Mouse (Mus musculus) kidney, postnatal 14 days (tissue): Measurements from ENCODE around the gene Lpin2.

Experiments used
- DNase-seq: peaks from one replicate; pipeline ENCODE4 v3.0.0; 2022; ENCODE audit warnings: mixed read lengths

The Lpin2 gene

DNA sequence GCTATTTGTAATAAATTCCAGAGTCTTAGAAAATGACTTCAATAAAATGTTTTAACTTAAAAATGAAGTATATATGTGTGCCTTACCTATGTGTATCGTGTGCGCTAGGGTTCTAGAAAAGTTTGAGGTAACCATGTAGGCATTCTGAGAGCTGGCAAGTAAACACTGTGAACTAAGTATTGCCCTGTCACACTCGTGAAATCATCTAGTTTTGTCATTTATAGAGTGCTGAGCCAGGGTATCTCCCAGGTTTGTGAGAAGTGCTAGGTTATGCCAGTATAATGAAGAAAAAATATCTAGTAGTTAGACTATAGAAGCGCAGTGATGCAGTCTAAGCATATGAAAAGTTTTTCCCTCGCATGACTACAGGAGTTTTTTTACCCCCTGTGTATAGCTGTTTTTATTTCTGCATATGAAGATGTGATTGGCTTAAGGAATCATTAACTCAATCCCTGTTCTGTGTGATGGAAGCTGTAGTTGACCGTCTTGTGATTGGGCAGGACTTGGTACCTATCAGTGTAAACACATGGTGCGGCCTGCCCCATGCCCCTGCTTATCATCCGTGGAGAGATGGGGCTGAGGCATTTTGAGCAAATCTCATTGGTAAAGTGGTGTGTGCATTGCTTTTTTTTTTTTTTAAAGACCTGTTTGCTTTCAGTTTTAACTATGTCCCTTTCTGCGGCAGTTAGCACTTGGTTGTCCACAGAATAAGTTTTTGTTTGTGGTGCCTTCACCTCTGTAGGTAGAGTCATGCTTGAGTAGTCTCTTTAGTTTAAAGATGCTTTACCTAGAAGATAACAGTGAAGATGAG is 21.8 kb downstream of the Lpin2 start:
- no peak for DNase-seq

GRCm38 (mm10) chr17:71204809-71205091 is 22.4 kb downstream of the Lpin2 start:
- no peak for DNase-seq

GRCm38 (mm10) chr17:71206136-71206893 is 24.0 kb downstream of the Lpin2 start:
- no peak for DNase-seq

- no peak for DNase-seq
Measured at GRCm38 (mm10) chr17:71207268-71207667, 24.9 kb downstream of the Lpin2 start.

DNA sequence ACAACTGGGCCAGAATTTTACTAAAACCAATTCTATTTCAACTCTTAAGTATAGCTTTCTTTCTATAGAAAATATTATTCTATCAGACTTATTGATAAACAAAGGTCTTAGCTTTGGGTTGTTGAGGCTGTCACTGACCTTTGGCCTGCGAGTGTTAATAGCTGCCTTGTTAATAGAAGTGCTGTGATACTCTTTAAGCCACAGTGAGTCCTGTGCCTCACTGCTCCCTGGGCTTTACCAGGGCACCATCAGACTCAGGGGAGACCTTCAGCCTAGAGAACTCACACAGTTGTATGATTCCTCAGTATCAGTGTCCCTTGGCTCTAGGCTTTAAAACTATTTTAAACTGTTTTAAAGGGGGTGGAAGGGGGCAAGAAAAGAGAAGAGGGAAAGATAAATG is 26.0 kb downstream of the Lpin2 start:
- no peak for DNase-seq

- DNase-seq: no peak
Measured at GRCm38 (mm10) chr17:71208921-71209320, 26.6 kb downstream of the Lpin2 start.

DNA sequence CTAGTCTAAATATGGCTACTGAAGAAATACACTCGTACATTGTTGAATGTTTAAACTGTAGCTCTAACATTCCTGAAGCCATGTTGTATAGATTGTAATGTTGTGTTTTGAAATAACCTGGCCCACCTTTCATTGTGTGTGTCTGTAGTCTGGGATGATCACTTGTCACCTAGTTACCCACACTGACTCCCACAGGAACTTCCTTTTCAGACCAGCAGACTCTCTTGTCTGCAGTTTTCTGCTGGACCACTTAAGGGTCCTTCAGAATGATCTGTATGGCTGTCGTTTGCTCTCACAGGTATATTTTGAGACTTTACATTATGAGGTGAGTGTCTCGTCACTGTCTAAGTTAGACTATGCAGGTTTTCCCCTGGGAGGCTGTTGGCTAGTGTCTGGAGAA is 27.6 kb downstream of the Lpin2 start:
- no peak for DNase-seq

GRCm38 (mm10) chr17:71211962-71212646 is 29.7 kb downstream of the Lpin2 start:
- DNase-seq: no peak

- DNase-seq: no peak
Measured at GRCm38 (mm10) chr17:71213666-71214065, 31.3 kb downstream of the Lpin2 start.

- DNase-seq: no peak
Measured at GRCm38 (mm10) chr17:71214514-71215240, 32.3 kb downstream of the Lpin2 start.

DNA sequence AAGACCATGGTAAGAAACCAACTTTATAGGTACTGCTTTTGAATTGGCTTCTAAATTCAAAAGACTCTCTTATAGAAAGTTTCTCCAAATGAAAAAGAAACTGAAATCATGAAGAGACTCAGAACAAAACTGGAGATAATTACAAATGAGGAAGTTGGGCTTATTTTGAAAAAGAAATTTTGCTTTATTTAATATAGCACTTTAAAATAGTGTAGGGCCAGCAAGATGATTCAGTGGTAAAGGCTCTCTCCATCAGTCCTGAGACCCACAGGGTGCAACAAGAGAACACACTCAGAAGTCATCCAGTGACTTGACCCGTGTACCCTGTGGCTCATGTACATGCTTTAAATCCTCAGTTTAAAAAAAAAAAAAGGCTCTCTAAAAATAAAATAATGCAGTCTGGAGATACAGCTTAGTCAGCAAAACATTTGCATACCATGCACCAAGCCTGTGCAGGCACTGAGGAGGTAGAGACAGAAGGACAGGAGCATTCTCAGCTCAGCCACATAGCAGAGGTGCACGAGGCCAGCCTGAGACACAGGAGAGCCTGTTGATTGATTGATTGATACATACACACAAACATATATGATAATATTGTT is 33.0 kb downstream of the Lpin2 start:
- DNase-seq: no peak

- DNase-seq: no peak
Measured at GRCm38 (mm10) chr17:71216263-71216662, 33.9 kb downstream of the Lpin2 start.

DNA sequence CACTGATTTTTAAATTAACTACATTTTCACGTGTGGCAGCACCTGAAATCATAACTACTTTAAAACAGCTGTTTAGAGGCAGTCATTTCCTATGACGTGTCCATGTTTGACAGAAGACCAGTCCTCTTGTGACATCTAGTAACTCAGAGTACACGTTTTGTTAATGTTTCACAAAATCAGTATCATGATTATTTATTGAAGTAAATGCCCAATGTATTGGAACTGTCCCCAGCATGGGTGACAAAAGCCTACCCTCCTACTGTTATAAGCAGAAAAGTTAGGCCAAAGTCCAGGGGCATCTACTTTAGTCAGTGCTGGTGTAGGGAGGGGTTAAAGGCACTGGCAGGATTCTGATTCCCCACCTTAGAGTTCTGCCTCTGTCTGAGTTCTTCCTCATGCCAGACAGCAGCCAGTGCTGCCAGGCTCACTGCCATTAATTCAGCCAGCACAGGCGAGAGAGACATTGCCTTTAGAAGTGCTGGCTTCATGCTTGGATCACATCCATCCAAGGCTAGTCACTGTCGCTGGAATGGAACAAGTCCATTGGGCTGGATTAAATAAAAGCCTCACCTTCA is 34.8 kb downstream of the Lpin2 start:
- no peak for DNase-seq

- no peak for DNase-seq
Measured at GRCm38 (mm10) chr17:71221383-71221782, 39.0 kb downstream of the Lpin2 start.

- DNase-seq: no peak
Measured at GRCm38 (mm10) chr17:71223676-71224075, 41.3 kb downstream of the Lpin2 start.

DNA sequence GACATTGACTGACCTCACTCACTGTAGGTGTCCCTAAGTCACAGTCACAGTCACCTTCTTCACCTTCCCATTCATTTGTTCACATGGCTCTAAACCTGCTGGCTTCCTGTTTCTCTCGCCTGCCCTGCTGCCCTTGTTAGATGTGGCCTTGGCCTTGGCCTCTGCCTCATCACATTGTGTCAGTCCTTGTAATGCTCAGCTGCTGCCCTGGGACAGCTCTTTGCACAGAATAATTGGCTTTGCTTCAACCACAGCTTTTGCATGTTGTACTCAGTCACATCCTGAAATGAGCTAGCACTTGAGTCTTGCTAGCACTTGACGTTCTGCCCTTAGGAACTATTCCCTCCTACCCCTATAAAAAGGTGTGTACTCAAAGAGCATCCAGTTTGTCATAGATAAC is 42.2 kb downstream of the Lpin2 start:
- DNase-seq: no peak

DNA sequence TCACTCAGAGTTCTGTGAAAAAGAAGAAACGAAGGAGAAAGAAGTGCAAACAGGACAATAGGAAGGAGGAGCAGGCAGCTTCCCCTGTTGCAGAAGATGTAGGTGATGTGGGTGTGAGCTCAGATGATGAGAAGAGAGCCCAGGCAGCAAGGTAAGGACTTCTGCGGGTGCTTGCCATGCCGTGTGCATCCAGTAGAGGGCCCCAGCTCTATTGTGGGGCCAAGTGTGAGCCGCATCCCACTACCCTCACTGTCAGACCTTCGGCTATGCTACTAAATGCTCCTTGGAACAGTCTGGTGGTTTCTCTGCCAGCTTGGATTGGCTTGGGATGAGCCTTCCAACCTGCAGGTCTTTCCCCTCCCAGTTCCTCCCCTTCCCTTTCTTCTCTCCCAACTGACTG is 42.7 kb downstream of the Lpin2 start:
- no peak for DNase-seq

DNA sequence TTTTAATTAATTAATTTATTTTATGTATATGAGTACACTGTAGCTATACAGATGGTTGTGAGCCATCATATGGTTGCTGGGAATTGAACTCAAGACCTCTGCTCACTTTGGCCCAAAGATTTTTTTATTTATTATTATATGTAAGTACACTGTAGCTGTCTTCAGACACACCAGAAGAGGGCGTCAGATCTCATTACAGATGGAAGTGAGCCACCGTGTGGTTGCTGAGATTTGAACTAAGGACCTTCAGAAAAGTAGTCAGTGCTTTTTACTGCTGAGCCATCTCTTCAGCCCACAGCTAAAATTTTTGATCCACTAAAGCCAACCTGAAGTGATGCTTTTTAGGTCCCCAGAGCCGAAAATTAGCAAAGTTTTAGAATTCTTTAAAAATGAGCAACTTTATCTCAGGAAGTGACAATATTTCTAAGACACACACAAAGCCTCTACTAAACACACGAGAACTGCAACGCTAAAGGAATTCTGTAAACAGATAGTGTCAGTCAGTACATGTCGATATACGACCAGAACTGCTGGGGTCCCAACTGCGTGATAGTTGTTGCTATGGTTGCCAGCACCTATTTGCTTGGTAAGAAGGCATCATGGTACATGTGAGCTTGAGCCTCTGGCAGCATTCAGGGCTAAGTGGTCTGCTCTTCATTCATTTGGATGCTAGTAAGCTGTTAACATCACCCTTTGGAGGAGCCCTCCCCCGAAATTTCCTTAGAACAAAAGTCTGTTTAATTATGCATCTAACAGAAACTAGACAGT is 45.0 kb downstream of the Lpin2 start:
- DNase-seq: no peak

DNA sequence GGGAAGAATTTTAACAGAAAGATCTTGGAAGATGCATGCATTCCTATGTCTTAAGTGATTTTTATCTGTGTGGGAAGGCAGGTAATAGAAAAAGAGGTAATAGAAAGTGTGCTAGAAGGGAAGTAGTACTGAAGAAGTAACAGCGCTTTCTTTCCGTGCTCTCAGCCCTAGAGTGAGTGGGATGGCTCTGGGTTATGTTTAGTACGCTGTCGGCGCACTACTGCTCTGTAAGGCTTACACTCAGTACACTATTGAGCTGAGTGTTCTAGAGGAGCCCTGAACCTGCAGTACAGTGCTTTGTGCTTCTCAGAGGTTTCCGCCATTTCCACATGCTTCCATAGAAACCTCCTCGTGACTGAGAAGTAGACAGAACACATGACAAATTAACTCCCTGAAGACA is 46.3 kb downstream of the Lpin2 start:
- DNase-seq: no peak

DNA sequence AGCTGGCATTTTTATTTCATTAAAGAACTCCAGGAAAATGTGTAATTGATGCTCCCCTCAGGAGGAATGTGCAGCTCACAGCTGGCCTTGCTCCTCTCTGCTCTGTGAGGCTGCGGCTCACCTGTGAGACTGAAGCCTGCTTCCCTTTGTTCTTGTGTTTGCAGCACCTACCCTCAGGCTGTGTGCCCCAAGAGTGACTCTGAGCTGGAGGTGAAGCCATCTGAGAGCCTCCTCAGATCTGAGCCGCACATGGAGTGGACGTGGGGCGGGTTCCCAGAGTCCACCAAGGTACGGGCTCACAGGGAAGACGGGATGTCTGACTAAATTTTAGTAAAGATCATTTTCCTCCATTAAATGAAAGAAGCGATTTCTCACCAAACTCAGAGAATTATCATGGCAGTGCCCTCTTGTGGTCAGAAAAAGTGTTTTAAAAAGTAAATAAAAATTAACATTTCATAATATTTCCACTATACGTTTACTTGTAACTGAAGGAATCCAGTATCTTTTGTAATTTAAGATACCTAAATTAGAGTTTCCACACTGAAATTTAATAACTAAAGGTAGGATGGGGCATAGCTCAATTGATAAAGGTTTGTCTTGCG is 47.8 kb downstream of the Lpin2 start:
- no peak for DNase-seq

GRCm38 (mm10) chr17:71231998-71232397 is 49.6 kb downstream of the Lpin2 start:
- DNase-seq: no peak
